Mouse (Mus musculus) ovary, adult 18-20 months (tissue): ENCODE data around the gene Tmem56.

ENCODE experiments used
- DNase-seq: peaks from one replicate; pipeline ENCODE4 v3.0.0; 2022; ENCODE audit warnings: low spot score, mixed read lengths

Tmem56 gene

GRCm38 (mm10) chr3:121169092-121169942 is 113.6 kb downstream of the Tmem56 start:
- no peak for DNase-seq

GRCm38 (mm10) chr3:121168581-121168980 is 114.3 kb downstream of the Tmem56 start:
- no peak for DNase-seq

GRCm38 (mm10) chr3:121163271-121163819 is 119.6 kb downstream of the Tmem56 start:
- no peak for DNase-seq

- no peak for DNase-seq
Observed at GRCm38 (mm10) chr3:121161661-121162060, 121.2 kb downstream of the Tmem56 start.

- DNase-seq = no peak
Observed at GRCm38 (mm10) chr3:121160424-121160823, 122.5 kb downstream of the Tmem56 start.

GRCm38 (mm10) chr3:121159566-121159965 is 123.3 kb downstream of the Tmem56 start:
- DNase-seq = no peak

GRCm38 (mm10) chr3:121158901-121159351 is 124.0 kb downstream of the Tmem56 start:
- DNase-seq = no peak

GRCm38 (mm10) chr3:121157546-121158330 is 125.2 kb downstream of the Tmem56 start:
- DNase-seq = no peak

- DNase-seq = no peak
Observed at GRCm38 (mm10) chr3:121156451-121157186, 126.3 kb downstream of the Tmem56 start.

- no peak for DNase-seq
Observed at GRCm38 (mm10) chr3:121156043-121156442, 126.9 kb downstream of the Tmem56 start.
